Mouse (Mus musculus) ES-Bruce4 (cell line): ENCODE results near the gene Rnaseh1.

Experiments
- CTCF ChIP-seq: IDR thresholded peaks from one replicate; pipeline ENCODE4 v1.8.1; 2011; ENCODE audit warnings: low read depth, low read length
- EP300 ChIP-seq: IDR thresholded peaks from 2 replicates; pipeline ENCODE4 v1.6.1; 2011; ENCODE audit warnings: low read depth, low read length; ENCODE audit not compliant: insufficient read depth
- POLR2A ChIP-seq: IDR thresholded peaks from one replicate; pipeline ENCODE4 v1.8.1; 2011; ENCODE audit warnings: low read length; ENCODE audit not compliant: insufficient read depth

DNA sequence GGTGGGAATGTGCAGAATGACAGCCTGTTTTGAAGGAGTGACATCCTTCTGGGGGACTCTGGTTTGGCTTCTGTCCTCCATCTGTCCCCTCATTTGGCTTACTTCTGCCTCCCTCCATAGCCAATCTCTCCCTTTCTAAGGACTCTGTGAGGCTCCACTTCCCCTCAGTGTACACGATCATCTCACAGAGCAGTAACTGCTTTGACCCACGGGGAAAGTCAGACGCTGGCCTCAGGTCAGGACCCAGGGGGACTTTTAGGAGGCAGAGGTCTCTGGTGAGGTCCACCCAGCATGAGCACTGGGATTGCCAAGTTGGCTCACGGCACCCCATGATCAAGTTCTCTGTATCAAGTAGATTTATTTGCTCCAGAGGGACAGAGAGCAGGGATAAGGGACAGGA, 58.8 kb downstream of the Rnaseh1 start:
- TF ChIP-seq CTCF: no peak
- TF ChIP-seq POLR2A: no peak
- no peak for TF ChIP-seq EP300
